Mouse (Mus musculus) lung, postnatal 0 days (tissue): ENCODE data around the gene Triobp.

Experiments used
- CTCF ChIP-seq: IDR thresholded peaks from 2 replicates; pipeline ENCODE4 v1.5.1; 2016; ENCODE audit warnings: antibody characterized with exemption, mild to moderate bottlenecking
- EP300 ChIP-seq: IDR thresholded peaks from 2 replicates; pipeline ENCODE4 v1.6.1; 2016; ENCODE audit warnings: antibody characterized with exemption, mild to moderate bottlenecking, control low read depth

GRCm38 (mm10) chr15:78942663-78943062, 4.9 kb upstream of the Triobp start:
- TF ChIP-seq CTCF (peak; percentile 86), EP300 (no peak)
